In genomic region chr1:119197415-119197700, GRCm38 (mm10) we compare ENCODE assay signal across 10 mouse cellular contexts.
DNase-seq lines count a peak whose midpoint lies in the region; ATAC-seq lines count a peak whose summit lies in the region.
"Had no signal": no experiment of that assay in that cellular context is flagged by ENCODE, and none has a peak within 500 bp of the region (broad histone marks: within the 10 kb centered on the region; RNA-seq: fewer than 3 reads in every experiment).

No protein-coding gene starts in this region.

- peak; percentile 11 for DNase-seq in cerebellum, adult 11-12 months
- no peak for DNase-seq in cerebellum, adult 11 months
- DNase-seq in urinary bladder, postnatal 14 days (ENCODE audit: low spot score): peak; percentile 18
- no peak for DNase-seq in urinary bladder, adult 2 months (ENCODE audit: low spot score)
- DNase-seq in kidney, adult 8-10 months: peak; percentile 65 to 73
- DNase-seq in layer of hippocampus, adult 18-20 months (ENCODE audit: low spot score in 2 of 2): no peak
- DNase-seq: cerebellum, postnatal 36 days; forebrain, postnatal 0 days had no signal

- H3K27ac ChIP-seq in stomach, embryonic 16.5 days (ENCODE audit: low read length): peak overlapping the region; percentile 0; the same call in 1 of the 2 replicates

- no peaks in the 10 kb centered on the region for H3K4me1 ChIP-seq in stomach, embryonic 16.5 days (ENCODE audit: control insufficient read depth, insufficient read depth, low read length)

- H3K4me3 ChIP-seq in stomach, embryonic 16.5 days (replicated peaks; ENCODE audit: low read length): no peak overlapping the region

- peak overlapping the region; percentile 0; the same call in 1 of the 2 replicates for H3K4me2 ChIP-seq in stomach, embryonic 16.5 days (ENCODE audit: low read depth, low read length)

- H3K9ac ChIP-seq in stomach, embryonic 16.5 days (ENCODE audit: low read length): no peak overlapping the region
- H3K9ac ChIP-seq: forebrain, postnatal 0 days had no signal

- no peaks in the 10 kb centered on the region for H3K9me3 ChIP-seq in stomach, embryonic 16.5 days (replicated peaks; ENCODE audit: control insufficient read depth, low read length)

- 45% methylated on average over 7 of the region's 7 CpGs for WGBS in stomach, embryonic 16.5 days

- peak; percentile 69 for ATAC-seq in stomach, embryonic 16.5 days (ENCODE audit: insufficient read depth, low FRiP score)
- no peak for ATAC-seq in megakaryocyte, adult 5-6 weeks (ENCODE audit: poor library complexity, severe bottlenecking)
- ATAC-seq: forebrain, postnatal 0 days had no signal

- H3K27me3 ChIP-seq in stomach, embryonic 16.5 days (ENCODE audit: control insufficient read depth, insufficient read depth, low read length): no peaks in the 10 kb centered on the region

- H3K36me3 ChIP-seq in stomach, embryonic 16.5 days (ENCODE audit: control insufficient read depth, insufficient read depth, low read length): no peaks in the 10 kb centered on the region

Comparison
In these comparisons a context has a peak if more than half of its experiments do, and no peak if none do; other contexts are left out.
1. DNase-seq: peak in cerebellum, adult 11-12 months (single experiment), urinary bladder, postnatal 14 days (single experiment) and kidney, adult 8-10 months (2 of 2); none in cerebellum, adult 11 months (single experiment), urinary bladder, adult 2 months (single experiment) and layer of hippocampus, adult 18-20 months (0 of 2).